ENCODE assay signal across 8 mouse cellular contexts in genomic region chr10:44002004-44002940, GRCm38 (mm10).
DNase-seq lines count a peak whose midpoint lies in the region; ATAC-seq and TF ChIP-seq lines count a peak whose summit lies in the region.

No protein-coding gene starts in this region.

- H3K27me3 ChIP-seq in intestine, embryonic 16.5 days (replicated peaks; ENCODE audit: control insufficient read depth, insufficient read depth, low read length): peaks cover 17% of the 10 kb centered on the region
- peaks cover 50% of the 10 kb centered on the region for H3K27me3 ChIP-seq in lung, embryonic 16.5 days (ENCODE audit: control insufficient read depth, insufficient read depth, low read depth, low read length)

- no peak overlapping the region for H3K9ac ChIP-seq in intestine, embryonic 16.5 days (ENCODE audit: low read depth, low read length)
- no peak overlapping the region for H3K9ac ChIP-seq in lung, embryonic 16.5 days (ENCODE audit: low read length)

- 27% methylated on average over 14 of the region's 14 CpGs for WGBS in intestine, embryonic 16.5 days
- WGBS in lung, embryonic 16.5 days: 25% methylated on average over 14 of the region's 14 CpGs

- no peaks in the 10 kb centered on the region for H3K36me3 ChIP-seq in intestine, embryonic 16.5 days (ENCODE audit: control insufficient read depth, insufficient read depth, low read length)
- H3K36me3 ChIP-seq in lung, embryonic 16.5 days (ENCODE audit: control insufficient read depth, insufficient read depth, low read length): no peaks in the 10 kb centered on the region

- H3K4me1 ChIP-seq in intestine, embryonic 16.5 days (ENCODE audit: control insufficient read depth, insufficient read depth, low read length): peaks cover 13% of the 10 kb centered on the region; the same call in 1 of the 2 replicates
- H3K4me1 ChIP-seq in lung, embryonic 16.5 days (replicated peaks; ENCODE audit: control insufficient read depth, insufficient read depth, low read length): peaks cover 17% of the 10 kb centered on the region

- intact Hi-C loops in left cerebral cortex, adult 2 months (cut with DNase I): no loop called here
- intact Hi-C loops in left cerebral cortex, postnatal 36 days (cut with DNase I): loop anchor here (10.0 kb wide), 1 partner anchor 543 kb away; no protein-coding TSS in a partner anchor

- no peaks in the 10 kb centered on the region for H3K9me3 ChIP-seq in intestine, embryonic 16.5 days (ENCODE audit: control insufficient read depth, low read length)
- no peaks in the 10 kb centered on the region for H3K9me3 ChIP-seq in lung, embryonic 16.5 days (ENCODE audit: control insufficient read depth, low read length)

- no peak overlapping the region for H3K4me3 ChIP-seq in left cerebral cortex, adult 2 months
- H3K4me3 ChIP-seq in intestine, embryonic 16.5 days (ENCODE audit: low read length): peak overlapping the region; percentile 82; the same call in 1 of the 2 replicates
- no peak overlapping the region for H3K4me3 ChIP-seq in lung, embryonic 16.5 days (ENCODE audit: low read length)

- peak overlapping the region; percentile 90 for H3K4me2 ChIP-seq in intestine, embryonic 16.5 days (ENCODE audit: low read depth, low read length)
- peak overlapping the region; percentile 66; the same call in 1 of the 2 replicates for H3K4me2 ChIP-seq in lung, embryonic 16.5 days (ENCODE audit: low read depth, low read length)

- ATAC-seq in activated CD4-positive, CD25-positive, alpha-beta regulatory T cell, adult 4 months: peak; percentile 40
- ATAC-seq in intestine, embryonic 16.5 days: 0 out of 2 replicates have a peak, but pooled peaks have one; percentile 24
- no peak for ATAC-seq in lung, embryonic 16.5 days (ENCODE audit: low read depth)

- DNase-seq in left cerebral cortex, adult 2 months (ENCODE audit: extremely low spot score in 1 of 2, low spot score in 2 of 2): no peak
- DNase-seq in left cerebral cortex, postnatal 36 days (ENCODE audit: low spot score in 2 of 2): no peak
- DNase-seq in thymus, postnatal 25 days: peak; percentile 33
- DNase-seq in layer of hippocampus, adult 11-12 months (ENCODE audit: low spot score): no peak
- DNase-seq in urinary bladder, postnatal 36 days (ENCODE audit: low spot score in 2 of 2): no peak

- peak; percentile 51 for TF ChIP-seq CTCF in left cerebral cortex, adult 2 months (IDR thresholded peaks at IDR 0.05)

- H3K27ac ChIP-seq in left cerebral cortex, adult 2 months: no peak overlapping the region
- no peak overlapping the region for H3K27ac ChIP-seq in intestine, embryonic 16.5 days (ENCODE audit: low read length)
- H3K27ac ChIP-seq in lung, embryonic 16.5 days (ENCODE audit: low read length): no peak overlapping the region
